Mouse (Mus musculus) liver, embryonic 13.5 days (tissue): ENCODE measurements at regions not wholly inside any gene's neighbourhood (a gene's known extent, or its start where the extent isn't known, plus 50 kb on each side); places are given as distances from the start of the nearest gene placed in this dataset. TPM values are rescaled to one million over a fixed set of nuclear protein-coding genes. Genes with fewer than 3 reads are reported as not detected.

Source experiments
- ATAC-seq: fragments of 200-750 bp; cut with Nextera tagmentation; 2 replicates; pipeline ENCODE4 v1.8.0; 2017; ENCODE audit warnings: low read depth, mild to moderate bottlenecking, moderate number of reproducible peaks, moderate library complexity
- DNase-seq: peaks from one replicate; pipeline ENCODE4 v3.0.0; 2022
- H3K27ac ChIP-seq: fragments of 300-500 bp; sonication (generic); 2 replicates; pipeline ENCODE4 v1.5.1; 2015; ENCODE audit warnings: moderate library complexity, mild to moderate bottlenecking, inconsistent platforms
- H3K27me3 ChIP-seq: fragments of 300-500 bp; sonication (generic); 2 replicates; pipeline ENCODE4 v1.6.1; 2015; ENCODE audit warnings: mild to moderate bottlenecking, inconsistent platforms
- H3K36me3 ChIP-seq: fragments of 300-500 bp; sonication (generic); 2 replicates; pipeline ENCODE4 v1.6.1; 2015; ENCODE audit warnings: mild to moderate bottlenecking, inconsistent platforms
- H3K4me1 ChIP-seq: fragments of 300-500 bp; sonication (generic); replicated peaks from 2 replicates; pipeline ENCODE4 v1.6.1; 2015; ENCODE audit warnings: inconsistent platforms
- H3K4me2 ChIP-seq: fragments of 300-500 bp; sonication (generic); 2 replicates; pipeline ENCODE4 v1.6.1; 2015; ENCODE audit warnings: inconsistent platforms, mild to moderate bottlenecking, moderate library complexity
- H3K4me3 ChIP-seq: fragments of 300-500 bp; sonication (generic); replicated peaks from 2 replicates; pipeline ENCODE4 v1.5.1; 2015; ENCODE audit warnings: mild to moderate bottlenecking, inconsistent platforms
- H3K9ac ChIP-seq: fragments of 300-500 bp; sonication (generic); 2 replicates; pipeline ENCODE4 v1.6.1; 2015; ENCODE audit warnings: mild to moderate bottlenecking, inconsistent platforms
- H3K9me3 ChIP-seq: fragments of 300-500 bp; sonication (generic); replicated peaks from 2 replicates; pipeline ENCODE4 v1.6.1; 2016; ENCODE audit warnings: inconsistent platforms
- WGBS: fragments of 180-500 bp; shearing (Covaris S2); methylation state at CpG from one replicate; pipeline ENCODE4 v1.1.7; 2015; ENCODE audit not compliant: insufficient replicate concordance; 5-methylcytosine and 5-hydroxymethylcytosine counted together
- microRNA-seq: library from miRNA; unstranded; fragments of <30 nt; microRNA quantifications from one replicate; pipeline ENCODE4, GENCODE M21; 2016

GRCm38 (mm10) chr8:128290076-128290475 is 68.3 kb upstream of the Nrp1 start:
- Histone ChIP-seq H3K36me3 (no peaks in the 10 kb centered on the region), H3K9me3 (no peaks in the 10 kb centered on the region), H3K4me1 (no peaks in the 10 kb centered on the region), H3K9ac (no peak overlapping the region), H3K27ac (no peak overlapping the region), H3K4me3 (no peak overlapping the region), H3K4me2 (no peak overlapping the region), H3K27me3 (no peaks in the 10 kb centered on the region)
- DNase-seq (no peak), ATAC-seq (no peak)
- 60% methylated on average over 4 of the region's 4 CpGs for WGBS

DNA sequence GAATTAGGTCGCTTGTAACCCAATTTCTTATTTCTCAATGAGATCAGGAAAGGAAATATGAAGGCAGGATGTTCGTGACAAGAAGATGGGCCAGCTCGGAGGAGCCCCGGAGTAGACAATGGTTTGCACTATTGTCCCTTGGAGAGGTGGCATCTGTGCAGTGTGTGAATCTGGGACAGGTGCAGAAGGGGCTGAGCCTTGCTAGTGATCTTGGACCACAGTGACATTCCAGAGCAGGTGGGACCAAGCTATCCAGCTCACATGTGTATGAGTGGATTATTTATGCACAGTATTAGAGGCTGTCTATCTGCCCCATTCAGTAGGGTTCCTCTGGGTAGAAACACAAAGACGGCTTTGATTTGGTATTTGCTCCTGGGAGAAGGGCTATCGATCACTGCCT is 66.0 kb upstream of the Nrp1 start:
- Histone ChIP-seq H3K4me1 (no peaks in the 10 kb centered on the region), H3K27ac (no peak overlapping the region), H3K9me3 (no peaks in the 10 kb centered on the region), H3K4me2 (no peak overlapping the region), H3K36me3 (no peaks in the 10 kb centered on the region), H3K4me3 (no peak overlapping the region), H3K27me3 (no peaks in the 10 kb centered on the region), H3K9ac (no peak overlapping the region)
- ATAC-seq (no peak), DNase-seq (no peak)
- 59% methylated on average over 6 of the region's 6 CpGs for WGBS

DNA sequence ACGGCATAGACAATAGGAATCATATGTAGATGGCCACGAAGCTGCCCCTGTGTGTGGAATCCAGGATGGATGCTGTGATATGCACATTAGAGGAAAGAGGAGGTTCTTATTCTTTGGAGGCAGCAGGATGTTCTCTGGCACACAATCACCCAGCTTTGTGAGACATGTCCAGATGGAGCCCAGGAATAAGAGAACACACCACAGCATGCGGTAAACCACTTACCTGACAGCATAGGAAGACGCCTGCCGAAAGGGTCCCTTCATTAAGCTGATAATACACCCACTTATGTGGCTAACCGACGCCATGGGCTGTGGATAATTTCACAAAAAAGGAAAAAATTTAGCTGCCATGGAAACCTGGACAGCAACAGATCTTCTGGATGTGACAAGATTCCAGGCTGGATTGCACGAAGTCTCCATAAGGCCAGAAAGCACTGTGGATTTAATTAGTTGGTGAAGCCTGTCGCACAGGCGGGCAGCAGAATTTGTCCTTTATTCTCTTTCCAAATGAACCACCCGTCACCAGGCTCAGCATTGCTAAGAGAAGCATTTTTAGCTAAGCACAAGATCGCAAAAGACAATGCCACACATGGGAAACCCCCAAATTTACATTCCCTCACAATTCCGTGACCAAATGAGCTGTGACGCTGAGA is 61.5 kb upstream of the Nrp1 start:
- H3K27me3 ChIP-seq: no peaks in the 10 kb centered on the region
- H3K36me3 ChIP-seq: no peaks in the 10 kb centered on the region
- WGBS: 76% methylated on average over 14 of the region's 14 CpGs

DNA sequence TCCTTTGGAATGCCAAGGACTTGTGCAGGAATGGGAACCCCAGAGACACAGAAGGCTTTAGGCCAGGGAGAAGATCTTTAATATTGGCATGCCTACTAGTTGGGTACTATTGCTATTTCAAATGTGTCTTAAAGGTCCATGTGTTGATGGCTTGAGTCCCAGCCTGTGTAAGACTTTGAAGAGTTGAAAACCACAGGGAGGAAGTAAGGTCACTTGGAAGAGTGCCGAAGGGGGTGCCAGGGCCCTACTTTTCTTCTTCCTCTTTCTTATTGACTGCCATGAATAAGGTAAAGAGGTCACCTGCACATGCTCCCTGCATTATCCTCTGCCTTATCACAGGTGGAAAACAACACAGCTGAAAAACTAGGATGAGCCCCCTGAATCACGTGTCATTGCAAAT is 56.1 kb upstream of the Nrp1 start:
- H3K4me2 ChIP-seq: no peak overlapping the region
- no peaks in the 10 kb centered on the region for H3K27me3 ChIP-seq
- WGBS: 25% methylated on average over 2 of the region's 2 CpGs
- H3K27ac ChIP-seq: no peak overlapping the region
- no peak overlapping the region for H3K4me3 ChIP-seq
- no peaks in the 10 kb centered on the region for H3K4me1 ChIP-seq
- no peaks in the 10 kb centered on the region for H3K36me3 ChIP-seq
- ATAC-seq: no peak
- H3K9ac ChIP-seq: no peak overlapping the region
- DNase-seq: no peak
- no peaks in the 10 kb centered on the region for H3K9me3 ChIP-seq

More for the DNA sequence above, 61.5 kb upstream of the Nrp1 start:
- ATAC-seq: no peak
- Histone ChIP-seq H3K9me3 (no peaks in the 10 kb centered on the region), H3K27ac (no peak overlapping the region), H3K4me3 (no peak overlapping the region), H3K4me2 (no peak overlapping the region), H3K4me1 (no peaks in the 10 kb centered on the region), H3K9ac (no peak overlapping the region)
- DNase-seq: no peak

Small RNA genes lying in the stretch of these regions (microRNA-seq; reads per million reads assigned to microRNA genes)
- not detected for gene Mir21c
